Mouse (Mus musculus) thymus, adult 2 months (tissue): ENCODE results near the gene Cavin1. TPM values are rescaled to one million over a fixed set of nuclear protein-coding genes. Genes with fewer than 3 reads are reported as not detected.

Source experiments
- DNase-seq: peaks from one replicate; pipeline ENCODE4 v3.0.0; 2021
- H3K27ac ChIP-seq: fragments of 200-500 bp; 2 replicates; pipeline ENCODE4 v1.5.1; 2012; ENCODE audit warnings: low read length, control low read depth; ENCODE audit not compliant: control insufficient read depth, insufficient read depth
- H3K27me3 ChIP-seq: fragments of 200-500 bp; 2 replicates; pipeline ENCODE4 v1.6.1; 2012; ENCODE audit warnings: mild to moderate bottlenecking, low read length, moderate library complexity, mixed read lengths; ENCODE audit not compliant: control insufficient read depth, insufficient read depth
- H3K36me3 ChIP-seq: fragments of 200-500 bp; 2 replicates; pipeline ENCODE4 v1.6.1; 2012; ENCODE audit warnings: mild to moderate bottlenecking, low read length, moderate library complexity; ENCODE audit not compliant: control insufficient read depth, insufficient read depth
- H3K4me1 ChIP-seq: fragments of 200-500 bp; replicated peaks from 2 replicates; pipeline ENCODE4 v1.6.1; 2012; ENCODE audit warnings: low read length; ENCODE audit not compliant: control insufficient read depth, insufficient read depth
- H3K4me3 ChIP-seq: fragments of 200-500 bp; 2 replicates; pipeline ENCODE4 v1.5.1; 2012; ENCODE audit warnings: mild to moderate bottlenecking, low read length, control low read depth, moderate library complexity; ENCODE audit not compliant: control insufficient read depth, insufficient read depth
- CTCF ChIP-seq: fragments of 200-500 bp; IDR thresholded peaks from 2 replicates; pipeline ENCODE4 v1.5.1; 2012; ENCODE audit warnings: mild to moderate bottlenecking, control low read depth, low read length, moderate library complexity, borderline replicate concordance; ENCODE audit not compliant: control insufficient read depth, poor library complexity, insufficient read depth; ENCODE audit errors: extremely low read depth
- POLR2A ChIP-seq: fragments of 200-500 bp; IDR thresholded peaks from 2 replicates; pipeline ENCODE4 v1.6.1; 2012; ENCODE audit warnings: mild to moderate bottlenecking, low read length, control low read depth, moderate library complexity; ENCODE audit not compliant: control insufficient read depth, poor library complexity, insufficient read depth; ENCODE audit errors: extremely low read depth
- WGBS: fragments of 180-500 bp; shearing (Covaris S2); methylation state at CpG from one replicate; pipeline ENCODE4 v1.1.7; 2018; 5-methylcytosine and 5-hydroxymethylcytosine counted together
- polyA plus RNA-seq: library from polyadenylated mRNA; depleted of rRNA; stranded (reverse); fragments of >200 nt; gene quantifications from 2 replicates; pipeline ENCODE4 v1.2.3, GENCODE M21; 2012

Gene Cavin1
- polyA plus RNA-seq, 1 experiment = 22.4 TPM

DNA sequence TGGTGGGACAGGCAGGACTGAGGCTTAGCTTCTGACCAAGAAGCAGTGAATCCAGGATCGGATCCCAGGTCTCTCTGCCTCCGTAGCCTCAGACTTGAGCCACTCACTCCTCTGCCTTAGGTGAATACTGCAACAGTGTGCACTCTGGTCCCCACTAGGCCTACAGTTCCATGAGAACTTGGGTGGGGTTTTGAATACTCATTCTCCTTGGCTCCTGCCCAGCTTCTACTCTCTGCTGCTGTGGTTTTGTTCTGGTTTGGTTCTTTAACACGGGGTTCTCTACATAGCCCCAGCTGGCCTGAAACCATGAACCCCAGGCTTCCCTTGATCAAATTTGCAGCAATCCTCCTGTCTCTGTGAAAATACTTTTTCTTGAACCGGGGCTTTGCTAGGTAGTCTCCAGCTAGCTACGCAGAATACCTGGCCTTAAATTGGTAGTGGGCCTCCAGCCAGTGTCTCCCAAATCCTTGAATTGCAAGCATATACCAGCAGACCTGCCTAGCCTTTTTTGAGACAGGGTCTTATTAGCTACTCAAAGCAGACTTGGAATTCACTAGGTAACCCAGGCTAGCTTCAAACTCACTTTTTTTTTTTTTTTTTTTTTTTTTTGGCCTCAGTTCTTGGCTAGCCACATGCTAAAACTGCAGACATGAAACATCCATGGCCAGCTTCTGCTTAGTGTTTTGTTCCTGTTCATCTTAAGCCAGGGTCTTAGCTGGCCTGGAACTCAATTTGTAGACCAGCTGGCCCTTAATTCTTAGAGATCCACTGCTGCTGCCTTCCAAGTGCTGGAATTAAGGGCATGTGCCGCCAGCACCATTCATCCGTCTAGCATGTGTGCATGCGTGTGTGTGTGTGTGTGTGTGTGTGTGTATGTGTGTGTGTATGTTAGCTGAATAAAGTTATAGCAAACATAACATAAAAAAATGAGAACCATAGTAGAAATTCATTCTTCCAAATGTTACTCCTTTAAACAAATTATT, 35.0 kb downstream of the Cavin1 start:
- Histone ChIP-seq H3K27ac (no peak overlapping the region), H3K4me3 (no peak overlapping the region), H3K36me3 (no peaks in the 10 kb centered on the region), H3K4me1 (peaks cover 26% of the 10 kb centered on the region), H3K27me3 (no peaks in the 10 kb centered on the region)
- TF ChIP-seq CTCF = no peak
- TF ChIP-seq POLR2A = no peak
- 51% methylated on average over 8 of the region's 8 CpGs for WGBS
- no peak for DNase-seq

DNA sequence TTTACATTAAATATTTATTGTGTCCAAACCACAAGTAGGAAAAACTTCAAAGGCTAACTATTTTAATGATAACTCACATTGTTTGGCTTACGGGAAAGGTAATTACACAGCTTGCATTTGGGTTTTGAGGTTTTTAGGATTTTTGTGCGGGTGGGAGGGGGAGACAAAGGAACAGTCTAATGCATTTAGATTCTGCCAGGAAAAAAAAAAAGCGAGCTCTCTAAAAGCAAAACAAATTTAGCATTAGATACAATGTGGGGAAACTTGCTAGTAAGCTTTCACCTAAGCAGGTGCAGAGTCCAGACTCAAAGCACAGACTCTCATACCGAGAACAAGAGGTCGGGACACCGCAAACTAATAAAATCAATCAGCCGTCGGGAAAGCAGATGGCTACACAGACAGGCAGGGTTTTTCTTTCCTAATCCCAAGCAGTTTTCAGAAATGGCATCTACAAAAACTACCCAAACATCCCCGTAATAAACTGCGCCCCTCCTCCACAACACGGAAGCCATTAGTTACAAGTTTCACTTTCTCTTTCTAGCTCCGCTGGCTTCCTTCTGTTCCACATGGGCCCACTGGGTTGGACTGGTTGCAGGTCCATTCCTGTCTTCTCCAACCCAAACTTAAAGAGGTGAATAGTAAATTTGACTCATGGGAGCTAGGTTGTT, 39.3 kb downstream of the Cavin1 start:
- DNase-seq = peak; percentile 64
- 3% methylated on average over 12 of the region's 12 CpGs for WGBS
- H3K4me3 ChIP-seq = peak overlapping the region; percentile 60
- peaks cover 22% of the 10 kb centered on the region for H3K4me1 ChIP-seq
- H3K27me3 ChIP-seq = no peaks in the 10 kb centered on the region
- peak overlapping the region; percentile 88 for H3K27ac ChIP-seq
- H3K36me3 ChIP-seq = no peaks in the 10 kb centered on the region
- no peak for TF ChIP-seq CTCF
- TF ChIP-seq POLR2A = no peak

DNA sequence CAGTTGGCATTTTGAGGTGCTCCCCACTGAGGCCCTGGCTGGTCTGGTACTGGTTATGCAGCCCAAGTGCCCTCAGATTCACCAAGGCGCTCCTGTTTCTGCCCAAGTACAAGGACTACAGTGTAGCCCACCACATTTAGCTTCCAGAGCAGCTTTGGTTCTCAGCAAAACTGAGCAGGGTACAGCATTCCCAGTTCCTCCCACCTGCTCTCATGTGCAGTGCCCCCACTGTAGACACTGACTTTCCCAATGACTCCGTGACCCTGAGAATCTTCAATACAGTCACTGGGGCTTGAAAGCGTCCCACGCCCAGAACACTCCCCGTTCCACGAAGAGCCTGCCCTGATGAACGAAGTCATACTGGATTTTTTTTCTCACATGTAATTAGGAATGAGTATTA, 40.1 kb downstream of the Cavin1 start:
- no peak for DNase-seq
- 85% methylated on average over 7 of the region's 7 CpGs for WGBS
- no peaks in the 10 kb centered on the region for H3K27me3 ChIP-seq
- TF ChIP-seq CTCF (no peak), POLR2A (no peak)
- H3K4me3 ChIP-seq = no peak overlapping the region
- peaks cover 20% of the 10 kb centered on the region for H3K4me1 ChIP-seq
- H3K36me3 ChIP-seq = no peaks in the 10 kb centered on the region
- H3K27ac ChIP-seq = peak overlapping the region; percentile 26; the same call in 1 of the 2 replicates

DNA sequence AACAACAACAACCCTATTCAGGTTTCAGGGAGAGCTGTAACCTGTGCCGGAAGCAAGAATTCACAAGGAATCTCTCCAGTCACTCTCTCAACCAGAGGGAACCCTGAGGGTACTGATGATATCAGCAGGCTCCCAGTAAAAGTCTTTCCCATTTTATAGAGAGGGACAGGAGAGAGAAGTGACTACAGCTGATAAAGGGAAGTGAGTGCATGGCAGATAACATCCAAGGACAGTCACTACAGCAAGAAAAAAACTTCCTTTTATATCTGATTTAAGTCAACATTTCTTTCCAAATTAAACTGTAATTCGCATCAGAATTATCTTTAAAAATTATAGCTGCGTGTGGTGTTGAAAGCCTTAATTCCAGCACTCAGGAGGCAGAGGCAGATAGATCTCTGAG, 43.3 kb downstream of the Cavin1 start:
- H3K4me3 ChIP-seq = no peak overlapping the region
- no peaks in the 10 kb centered on the region for H3K36me3 ChIP-seq
- no peak for DNase-seq
- WGBS = 99% methylated on average over 3 of the region's 3 CpGs
- H3K27me3 ChIP-seq = no peaks in the 10 kb centered on the region
- peaks cover 10% of the 10 kb centered on the region for H3K4me1 ChIP-seq
- TF ChIP-seq POLR2A (no peak), CTCF (no peak)
- H3K27ac ChIP-seq = no peak overlapping the region

DNA sequence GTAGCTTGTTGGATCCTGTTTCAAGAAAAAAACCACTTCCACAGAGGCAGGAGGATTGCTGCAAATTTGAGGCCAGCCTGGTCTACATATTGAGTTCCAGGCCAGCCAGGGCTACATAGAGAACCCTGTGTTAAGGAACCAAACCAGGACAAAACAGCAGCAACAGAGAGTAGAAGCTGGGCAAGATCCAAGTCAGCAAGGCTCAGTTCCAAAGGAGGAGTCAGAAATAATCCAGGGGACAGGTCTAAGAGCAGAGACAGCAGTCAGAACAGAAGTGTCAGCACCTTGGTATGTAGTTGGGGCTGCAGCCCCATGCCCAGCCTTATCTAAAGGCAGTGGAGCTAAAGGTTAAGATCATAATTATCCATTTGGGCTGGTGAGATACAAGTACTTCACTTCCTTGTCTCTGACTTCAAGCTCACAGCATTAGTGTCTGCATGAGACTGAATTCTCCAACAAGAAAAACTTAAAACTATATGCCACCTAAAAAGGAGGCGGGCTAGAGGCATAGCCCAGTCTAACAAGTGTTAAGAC, 46.2 kb downstream of the Cavin1 start:
- no peak for TF ChIP-seq CTCF
- TF ChIP-seq POLR2A = no peak
- Histone ChIP-seq H3K27ac (no peak overlapping the region), H3K4me3 (no peak overlapping the region), H3K4me1 (peaks cover 3% of the 10 kb centered on the region; the same call in 1 of the 2 replicates), H3K27me3 (no peaks in the 10 kb centered on the region), H3K36me3 (no peaks in the 10 kb centered on the region)
- 98% methylated on average over 1 of the region's 1 CpGs for WGBS
- DNase-seq = no peak
